Mouse (Mus musculus): ENCODE data around the gene Orc3. TPM values are rescaled to one million over a fixed set of nuclear protein-coding genes. Genes with fewer than 3 reads are reported as not detected.

Gene Orc3
- total RNA-seq, 2 experiments from 2014 or later = 48.4 to 48.9 TPM

DNA sequence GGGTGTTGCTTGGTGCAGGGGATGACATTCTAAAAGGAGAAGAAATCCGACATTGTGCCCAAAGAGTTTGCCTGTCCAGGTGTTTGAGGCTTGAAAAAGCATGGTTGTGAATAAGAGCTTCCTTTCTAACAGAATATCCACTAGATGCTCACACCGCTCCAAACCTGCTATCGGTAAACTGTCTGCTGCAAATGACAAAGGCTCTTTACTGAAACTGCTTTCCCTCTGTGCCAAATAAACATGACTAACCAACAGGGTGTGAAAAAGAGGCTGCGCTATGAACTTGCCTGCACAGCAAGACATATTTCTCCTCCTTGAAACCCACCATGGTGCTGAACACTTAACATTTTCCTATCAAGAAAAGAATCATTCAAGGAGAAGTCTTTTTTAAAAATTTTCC is 91.2 kb downstream of the Orc3 start:
- DNase-seq (ENCODE audit: low spot score in 2 of 2) = no peak

DNA sequence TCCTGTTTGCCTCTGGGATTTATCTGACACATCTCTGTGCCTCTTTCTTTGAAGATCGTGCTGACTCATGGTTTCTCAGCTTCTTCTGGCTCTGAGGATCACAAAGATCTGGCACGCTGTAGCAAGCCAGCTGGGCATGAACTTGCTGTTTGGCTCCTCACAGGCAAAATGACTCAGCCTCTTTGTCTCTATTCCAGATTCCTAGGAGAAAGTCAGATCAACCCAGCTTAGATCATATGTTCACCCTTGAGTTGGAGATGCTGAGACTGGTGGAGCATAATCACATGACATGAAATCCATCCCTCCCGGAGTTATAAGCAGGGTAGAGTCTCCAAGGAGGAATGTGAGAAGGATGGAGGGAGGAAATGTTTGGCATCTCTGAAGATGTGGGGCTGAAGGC is 91.9 kb downstream of the Orc3 start:
- DNase-seq (ENCODE audit: low spot score in 2 of 2) = peak in 1 of 2 experiments; percentile 17

Other genes with a start within 250 kb of the Orc3 start
- 10 to 100 TPM; 67.5 to 76.6 TPM for gene Akirin2, start 64.0 kb downstream of the Orc3 start, total RNA-seq (2021)
- gene Rars2, start within 50 bp of the Orc3 start, total RNA-seq (2021) = 10 to 100 TPM; 31.7 to 31.9 TPM
- gene Slc35a1, start 72.5 kb upstream of the Orc3 start, total RNA-seq (2021) = 10 to 100 TPM; 34.8 to 39.7 TPM
- gene Cfap206, start 115.3 kb upstream of the Orc3 start, total RNA-seq (2021) = under 1 TPM; 0.30 to 0.58 TPM
- not detected for gene Gm136, start 141.3 kb upstream of the Orc3 start, total RNA-seq (2021)
- gene Smim8, start 163.5 kb upstream of the Orc3 start, total RNA-seq (2021) = 10 to 100 TPM; 15.8 to 19.9 TPM